Mouse (Mus musculus) erythroblast, embryonic 14.5 days (primary cell): ENCODE measurements around the gene Fgfr2. TPM values are rescaled to one million over a fixed set of nuclear protein-coding genes. Genes with fewer than 3 reads are reported as not detected.

Source experiments
- H3K27me3 ChIP-seq: 2 replicates; pipeline ENCODE4 v1.6.1; 2012; ENCODE audit warnings: inconsistent platforms; ENCODE audit not compliant: control insufficient read depth
- H3K36me3 ChIP-seq: 2 replicates; pipeline ENCODE4 v1.6.1; 2012; ENCODE audit warnings: mild to moderate bottlenecking, inconsistent platforms; ENCODE audit not compliant: control insufficient read depth
- H3K4me1 ChIP-seq: 2 replicates; pipeline ENCODE4 v1.6.1; 2012; ENCODE audit warnings: inconsistent platforms; ENCODE audit not compliant: control insufficient read depth
- H3K4me3 ChIP-seq: replicated peaks from 2 replicates; pipeline ENCODE3; 2012; ENCODE audit warnings: moderate library complexity, mild to moderate bottlenecking, inconsistent platforms
- H3K9me3 ChIP-seq: 2 replicates; pipeline ENCODE4 v1.6.1; 2012; ENCODE audit warnings: low read length, inconsistent platforms, mixed read lengths; ENCODE audit not compliant: control insufficient read depth
- GATA1 ChIP-seq: IDR thresholded peaks from 2 replicates; pipeline ENCODE4 v1.6.1; 2012; ENCODE audit warnings: low read length, inconsistent platforms, mixed read lengths
- TAL1 ChIP-seq: IDR thresholded peaks from 3 replicates; pipeline ENCODE4 v1.6.1; 2012; ENCODE audit warnings: low read length, inconsistent platforms, mixed read lengths
- polyA plus RNA-seq: library from polyadenylated mRNA; stranded (reverse); fragments of >175 nt; gene quantifications from 2 replicates; pipeline ENCODE4 v1.2.3, GENCODE M21; 2012

The Fgfr2 gene
- polyA plus RNA-seq, 1 experiment = not detected

DNA sequence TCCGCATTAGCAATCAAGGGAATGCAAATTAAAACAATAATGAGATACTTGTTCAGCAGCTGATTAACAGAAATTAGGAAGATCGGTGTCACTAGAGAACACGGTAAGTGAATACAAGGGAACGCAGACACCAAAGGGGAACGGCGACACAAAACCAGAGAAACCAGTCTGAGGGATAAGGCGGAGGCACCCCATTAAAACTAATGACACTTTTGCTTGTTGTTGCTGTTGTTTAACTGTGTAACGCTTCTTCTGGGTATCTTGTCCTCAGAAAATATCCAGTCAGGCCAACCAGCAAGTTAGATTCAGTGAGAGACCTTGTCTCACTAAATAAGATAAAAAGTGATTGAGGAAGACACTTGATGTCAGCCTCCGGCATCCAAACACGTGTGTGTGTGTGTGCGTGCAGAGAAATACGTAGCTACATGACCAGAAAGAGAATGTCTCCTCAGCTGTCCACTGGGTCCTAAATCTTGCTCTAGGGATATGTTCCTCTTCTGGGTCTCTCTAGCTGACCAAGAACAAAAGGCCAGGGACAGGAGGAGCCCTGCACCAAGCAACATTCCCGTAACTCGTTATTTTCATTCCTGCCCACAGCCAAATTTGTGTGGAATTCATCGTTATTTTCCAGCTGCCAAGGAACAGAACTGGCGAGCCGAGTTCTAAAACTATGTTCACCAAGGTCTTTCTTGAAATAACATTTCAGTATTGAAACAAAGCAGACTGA is 2901.3 kb downstream of the Fgfr2 start:
- Histone ChIP-seq H3K9me3 (no peaks in the 10 kb centered on the region), H3K27me3 (no peaks in the 10 kb centered on the region), H3K4me1 (no peaks in the 10 kb centered on the region), H3K36me3 (no peaks in the 10 kb centered on the region), H3K4me3 (no peak overlapping the region)
- no peak for TF ChIP-seq GATA1
- TF ChIP-seq TAL1 = no peak

DNA sequence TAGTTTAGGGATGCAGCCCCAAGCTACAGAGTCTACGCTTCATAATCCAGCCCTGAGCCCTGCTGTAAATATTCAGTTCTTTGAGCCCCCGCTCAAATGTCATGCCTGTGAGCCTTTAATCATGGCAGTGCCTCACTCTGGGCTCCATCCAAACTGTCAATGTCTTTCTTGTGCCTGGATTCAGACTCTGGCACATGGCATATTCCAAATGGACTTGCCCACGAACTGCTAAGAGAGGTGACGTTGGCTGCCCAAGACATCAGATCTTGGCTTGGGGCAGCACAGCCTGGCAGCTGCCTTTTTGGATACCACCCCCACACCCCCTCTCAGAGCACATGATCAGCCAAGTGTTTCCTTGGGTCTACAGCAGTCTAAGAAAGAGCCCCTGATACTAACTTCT is 2902.5 kb downstream of the Fgfr2 start:
- Histone ChIP-seq H3K27me3 (no peaks in the 10 kb centered on the region), H3K9me3 (no peaks in the 10 kb centered on the region), H3K4me1 (no peaks in the 10 kb centered on the region), H3K36me3 (no peaks in the 10 kb centered on the region), H3K4me3 (no peak overlapping the region)
- TF ChIP-seq GATA1 (no peak), TAL1 (no peak)

DNA sequence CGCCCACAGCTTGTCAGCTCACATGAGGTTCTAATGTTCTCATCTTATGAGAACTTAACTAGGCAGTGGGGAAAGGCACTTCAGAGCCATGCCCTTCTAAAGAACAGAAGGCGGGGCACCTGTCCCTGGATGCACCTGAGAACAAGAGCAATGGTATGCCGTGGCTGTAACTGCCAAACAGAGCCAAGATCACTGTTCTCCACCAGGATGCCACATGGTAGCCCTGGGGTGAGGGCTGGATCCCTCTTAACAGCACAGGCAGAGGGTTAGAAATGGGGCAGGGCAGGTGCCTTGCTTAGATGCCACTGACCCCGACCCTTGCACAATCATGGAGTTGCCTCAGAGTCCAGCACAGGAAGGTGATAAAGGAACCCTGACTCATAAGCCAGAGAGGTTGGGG is 2903.3 kb downstream of the Fgfr2 start:
- Histone ChIP-seq H3K9me3 (no peaks in the 10 kb centered on the region), H3K4me3 (no peak overlapping the region), H3K4me1 (no peaks in the 10 kb centered on the region), H3K36me3 (no peaks in the 10 kb centered on the region), H3K27me3 (no peaks in the 10 kb centered on the region)
- no peak for TF ChIP-seq TAL1
- no peak for TF ChIP-seq GATA1

DNA sequence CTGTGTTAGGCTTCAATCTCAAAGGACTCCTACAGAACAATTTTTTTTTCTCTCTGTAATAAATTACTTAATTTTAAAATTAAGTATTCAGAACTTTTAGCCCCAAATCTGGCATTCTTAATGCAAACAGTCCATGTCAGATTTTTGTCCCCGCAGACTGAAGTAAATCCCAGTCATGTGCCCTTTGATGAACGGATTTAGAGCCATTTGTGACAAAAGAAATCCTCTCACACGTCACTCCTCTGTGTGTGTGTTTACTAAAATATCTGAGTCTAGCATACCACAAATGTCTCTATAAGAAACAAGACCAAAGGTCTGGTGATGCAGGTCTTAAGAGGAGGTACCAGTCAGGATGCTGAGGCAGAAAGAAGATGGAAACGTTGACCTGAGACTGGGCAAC is 2906.9 kb downstream of the Fgfr2 start:
- TF ChIP-seq TAL1 (no peak), GATA1 (no peak)
- no peaks in the 10 kb centered on the region for H3K4me1 ChIP-seq

DNA sequence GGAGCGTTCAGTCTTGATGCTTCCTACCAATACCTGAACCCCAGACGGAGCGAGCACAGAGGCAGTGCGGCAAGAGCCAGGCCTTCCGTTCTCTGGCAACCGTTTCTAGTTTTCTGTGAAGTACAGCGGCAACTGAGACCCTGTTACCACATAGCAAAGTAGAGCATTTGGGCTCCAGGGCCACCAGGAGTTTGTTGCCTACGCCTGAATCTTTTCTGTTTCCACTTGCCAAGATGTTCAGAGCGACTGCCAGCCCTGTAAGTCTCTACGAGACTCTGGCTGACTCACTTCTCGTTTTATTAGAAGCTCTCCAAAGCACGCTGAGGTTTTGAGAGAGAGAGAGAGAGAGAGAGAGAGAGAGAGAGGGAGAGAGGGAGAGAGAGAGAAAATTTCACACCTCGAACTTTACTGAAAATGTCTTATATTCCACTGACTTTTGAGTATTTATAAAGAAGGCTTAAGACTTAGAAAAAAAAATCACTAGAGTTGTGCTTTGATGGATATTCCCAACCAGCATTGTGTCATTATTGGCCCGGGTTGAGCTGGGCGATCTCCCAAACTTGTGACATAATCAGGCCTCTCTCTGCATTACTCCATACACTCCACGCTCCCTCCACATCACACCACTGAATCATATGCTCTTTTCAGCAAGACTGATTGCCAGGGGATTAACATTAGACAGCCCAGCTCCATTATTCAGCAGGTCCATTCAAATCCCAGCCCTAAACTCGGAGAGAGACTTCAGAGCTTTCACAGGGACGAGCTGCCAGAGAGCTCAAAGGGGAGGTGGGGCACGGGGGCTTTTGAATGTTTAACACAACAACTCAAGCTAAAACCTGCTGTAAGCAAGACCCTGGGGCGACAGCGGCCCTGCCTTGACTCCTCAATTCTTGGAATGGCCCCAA is 2907.6 kb downstream of the Fgfr2 start:
- TF ChIP-seq TAL1 = no peak
- no peak overlapping the region for H3K4me3 ChIP-seq
- no peaks in the 10 kb centered on the region for H3K4me1 ChIP-seq
- no peaks in the 10 kb centered on the region for H3K9me3 ChIP-seq
- H3K27me3 ChIP-seq = no peaks in the 10 kb centered on the region
- H3K36me3 ChIP-seq = no peaks in the 10 kb centered on the region

More for the DNA sequence above, 2906.9 kb downstream of the Fgfr2 start:
- H3K4me3 ChIP-seq = no peak overlapping the region
- H3K9me3 ChIP-seq = no peaks in the 10 kb centered on the region
- H3K36me3 ChIP-seq = no peaks in the 10 kb centered on the region
- H3K27me3 ChIP-seq = no peaks in the 10 kb centered on the region

DNA sequence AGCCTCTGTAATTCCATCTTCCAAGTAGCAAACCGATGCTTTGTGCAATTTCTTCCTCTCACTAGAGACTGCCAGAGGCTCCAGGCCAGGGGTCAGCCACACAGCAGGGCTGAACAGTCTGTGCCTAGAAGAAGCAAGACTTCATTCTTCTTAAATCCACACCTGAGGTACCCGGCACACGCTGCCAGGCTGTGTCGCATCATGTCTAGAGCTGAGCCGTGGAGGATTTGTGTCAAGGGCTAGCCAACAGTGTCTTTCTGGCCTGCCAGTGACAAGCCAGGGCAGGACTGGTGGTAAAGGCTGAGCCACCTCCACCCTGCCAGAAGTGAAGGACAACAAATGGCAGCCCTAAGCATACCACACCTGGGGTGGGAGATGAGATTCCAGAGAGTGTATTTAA is 2910.0 kb downstream of the Fgfr2 start:
- no peaks in the 10 kb centered on the region for H3K36me3 ChIP-seq
- TF ChIP-seq TAL1 = no peak
- TF ChIP-seq GATA1 = no peak
- no peaks in the 10 kb centered on the region for H3K9me3 ChIP-seq
- H3K4me1 ChIP-seq = no peaks in the 10 kb centered on the region
- H3K27me3 ChIP-seq = no peaks in the 10 kb centered on the region
- no peak overlapping the region for H3K4me3 ChIP-seq

DNA sequence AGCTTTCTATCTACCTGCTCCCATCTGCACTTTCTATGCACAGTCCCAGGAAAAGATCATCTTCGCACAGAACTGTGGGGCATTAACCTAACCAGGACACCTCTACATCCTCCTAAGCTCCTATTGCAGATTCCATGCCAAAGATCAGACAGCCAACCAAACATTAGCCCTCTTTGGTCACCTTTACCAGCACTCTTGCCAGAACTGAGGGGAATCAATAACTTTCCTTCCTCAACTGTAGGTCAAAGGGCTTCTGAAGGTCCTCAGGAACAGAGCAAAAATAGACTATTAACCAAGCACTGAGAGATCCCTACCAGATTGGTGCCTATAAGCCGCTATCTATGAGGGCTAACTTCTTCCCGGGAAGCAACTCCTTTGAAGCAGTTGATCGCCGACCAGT is 2911.7 kb downstream of the Fgfr2 start:
- no peaks in the 10 kb centered on the region for H3K36me3 ChIP-seq
- no peak overlapping the region for H3K4me3 ChIP-seq
- no peak for TF ChIP-seq GATA1
- no peak for TF ChIP-seq TAL1
- H3K27me3 ChIP-seq = no peaks in the 10 kb centered on the region
- no peaks in the 10 kb centered on the region for H3K4me1 ChIP-seq
- H3K9me3 ChIP-seq = no peaks in the 10 kb centered on the region

DNA sequence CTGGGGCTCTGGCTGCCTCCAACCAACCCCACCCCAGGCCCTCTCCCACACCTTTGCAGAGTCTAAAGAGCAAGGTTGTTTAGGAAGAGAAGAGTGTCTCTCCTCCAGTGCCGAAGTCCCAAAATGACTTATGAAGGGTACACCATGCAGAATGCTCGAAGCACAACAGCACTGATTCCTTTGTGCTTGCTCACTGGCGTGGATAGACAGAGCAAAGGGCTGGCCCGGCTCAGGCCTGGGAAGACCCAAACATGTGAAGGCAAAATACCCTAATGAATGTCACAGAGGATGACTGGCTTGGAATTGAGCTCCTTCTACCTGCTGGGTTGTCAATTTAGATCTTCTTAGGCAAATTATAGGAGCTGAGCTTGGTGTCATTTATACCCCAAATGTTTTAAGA is 2914.5 kb downstream of the Fgfr2 start:
- TF ChIP-seq GATA1 (no peak), TAL1 (no peak)
- H3K9me3 ChIP-seq = no peaks in the 10 kb centered on the region
- no peaks in the 10 kb centered on the region for H3K36me3 ChIP-seq
- H3K4me3 ChIP-seq = no peak overlapping the region
- no peaks in the 10 kb centered on the region for H3K4me1 ChIP-seq
- no peaks in the 10 kb centered on the region for H3K27me3 ChIP-seq

DNA sequence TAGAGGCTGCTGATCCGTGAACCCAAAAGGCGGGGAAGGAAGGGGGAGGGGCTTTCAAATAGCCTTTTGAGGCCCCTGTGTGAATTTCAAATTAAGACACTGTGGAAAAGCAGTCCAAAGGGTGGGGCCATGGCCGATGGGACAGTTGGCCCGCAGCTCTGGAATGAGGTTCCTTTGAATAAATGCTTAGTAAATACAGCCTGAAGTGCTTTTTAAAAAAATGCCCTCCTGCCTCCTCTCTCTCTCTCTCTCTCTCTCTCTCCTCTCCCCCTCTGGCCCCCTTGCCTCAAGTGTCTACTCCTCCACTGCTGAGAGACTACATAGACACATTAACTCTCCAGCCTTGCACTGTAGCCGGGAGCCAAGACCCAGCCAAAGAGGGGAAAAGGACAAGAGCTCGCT is 2917.0 kb downstream of the Fgfr2 start:
- no peak for TF ChIP-seq GATA1
- TF ChIP-seq TAL1 = no peak
- Histone ChIP-seq H3K36me3 (no peaks in the 10 kb centered on the region), H3K4me1 (no peaks in the 10 kb centered on the region), H3K27me3 (no peaks in the 10 kb centered on the region), H3K9me3 (no peaks in the 10 kb centered on the region), H3K4me3 (no peak overlapping the region)
